Mouse (Mus musculus): Measurements from ENCODE around the gene Slc38a10. TPM values are rescaled to one million over a fixed set of nuclear protein-coding genes. Genes with fewer than 3 reads are reported as not detected.

The Slc38a10 gene
- polyA plus RNA-seq, 1 experiment from 2014 or later: 108 TPM

- H3K36me3 ChIP-seq: peaks cover 58% of the 10 kb centered on the region
- WGBS: 94% methylated on average over 9 of the region's 9 CpGs
- no peaks in the 10 kb centered on the region for H3K27me3 ChIP-seq
- peaks cover 27% of the 10 kb centered on the region for H3K4me1 ChIP-seq (replicated peaks)
- no peak for ATAC-seq (ENCODE audit: low read depth)
- H3K4me2 ChIP-seq: no peak overlapping the region
- H3K4me3 ChIP-seq: no peak overlapping the region
- H3K9ac ChIP-seq: no peak overlapping the region
- H3K27ac ChIP-seq (replicated peaks): no peak overlapping the region
- no peaks in the 10 kb centered on the region for H3K9me3 ChIP-seq
Measured at GRCm38 (mm10) chr11:120134847-120135530, 16.2 kb downstream of the Slc38a10 start.

DNA sequence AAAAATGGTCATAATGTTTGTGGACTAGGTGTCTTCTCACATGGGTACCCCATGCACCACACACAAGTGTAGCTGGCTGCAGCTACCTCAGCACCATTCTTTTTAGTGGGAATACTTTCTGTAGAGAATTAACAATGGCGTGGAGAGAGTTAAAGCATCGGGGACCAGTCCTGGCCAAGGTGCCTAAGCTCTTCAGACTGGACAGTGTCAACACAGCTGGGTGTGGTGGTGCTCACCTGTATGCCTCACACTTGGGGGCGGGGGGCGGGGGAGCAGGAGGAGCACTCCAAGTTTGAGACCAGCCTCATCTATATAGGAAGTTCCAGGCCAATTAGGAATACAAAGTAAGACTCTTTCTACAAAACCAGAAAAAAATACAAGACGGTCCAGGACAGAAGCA is 17.0 kb downstream of the Slc38a10 start:
- H3K36me3 ChIP-seq: peaks cover 59% of the 10 kb centered on the region
- H3K27ac ChIP-seq (replicated peaks): no peak overlapping the region
- WGBS: 94% methylated on average over 5 of the region's 5 CpGs
- H3K9ac ChIP-seq: no peak overlapping the region
- H3K4me1 ChIP-seq (replicated peaks): peaks cover 27% of the 10 kb centered on the region
- no peak for ATAC-seq (ENCODE audit: low read depth)
- H3K9me3 ChIP-seq: no peaks in the 10 kb centered on the region
- no peaks in the 10 kb centered on the region for H3K27me3 ChIP-seq
- H3K4me2 ChIP-seq: no peak overlapping the region
- H3K4me3 ChIP-seq: no peak overlapping the region

DNA sequence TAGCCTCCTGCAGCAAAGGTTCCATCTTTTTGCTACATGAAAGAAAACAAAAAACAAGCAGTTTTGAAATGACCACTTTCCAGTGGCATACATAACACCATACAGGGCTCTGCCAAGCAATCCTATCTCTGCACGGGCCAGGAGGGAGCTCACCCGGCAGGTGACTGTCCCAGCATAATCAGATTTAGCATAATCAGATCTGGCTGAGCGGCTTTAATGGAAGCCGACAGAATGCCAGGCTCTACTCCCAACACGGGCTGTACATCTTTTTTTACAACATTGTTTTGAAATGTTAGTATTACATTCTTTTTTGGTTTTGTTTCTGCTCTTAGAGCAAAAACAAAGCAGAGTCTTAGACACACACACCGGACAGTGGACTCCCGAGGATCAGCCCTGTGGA is 21.9 kb downstream of the Slc38a10 start:
- ATAC-seq (ENCODE audit: low read depth): no peak
- H3K27me3 ChIP-seq: no peaks in the 10 kb centered on the region
- H3K4me3 ChIP-seq: no peak overlapping the region
- H3K27ac ChIP-seq (replicated peaks): no peak overlapping the region
- H3K9ac ChIP-seq: no peak overlapping the region
- H3K4me2 ChIP-seq: no peak overlapping the region
- H3K36me3 ChIP-seq: peaks cover 86% of the 10 kb centered on the region
- WGBS: 79% methylated on average over 7 of the region's 7 CpGs
- H3K4me1 ChIP-seq (replicated peaks): no peaks in the 10 kb centered on the region
- no peaks in the 10 kb centered on the region for H3K9me3 ChIP-seq

DNA sequence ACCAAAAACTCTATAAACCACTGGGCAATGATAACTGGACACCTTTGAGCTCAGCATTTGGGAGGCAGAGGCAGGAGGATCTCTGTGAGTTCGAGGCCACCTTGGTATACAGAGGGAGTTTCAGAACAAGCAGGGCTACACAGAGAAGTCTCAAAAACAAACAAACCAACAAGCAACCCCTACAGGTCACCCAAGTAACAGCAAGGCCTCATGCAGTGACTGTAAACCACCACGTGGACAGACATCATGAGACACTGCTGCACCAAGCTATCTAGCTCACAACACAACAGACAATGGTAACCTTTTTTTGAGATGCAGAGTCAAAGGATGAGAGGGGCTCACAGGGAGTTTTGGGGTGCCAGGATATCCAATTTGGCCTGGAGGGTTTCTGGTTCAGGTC is 24.3 kb downstream of the Slc38a10 start:
- 82% methylated on average over 2 of the region's 2 CpGs for WGBS

GRCm38 (mm10) chr11:120122126-120122525 is 29.0 kb downstream of the Slc38a10 start:
- no peak for ATAC-seq (ENCODE audit: low read depth)
- Histone ChIP-seq H3K27me3 (no peaks in the 10 kb centered on the region), H3K9ac (no peak overlapping the region), H3K36me3 (peaks cover 50% of the 10 kb centered on the region), H3K4me3 (no peak overlapping the region), H3K9me3 (no peaks in the 10 kb centered on the region), H3K27ac (replicated peaks) (no peak overlapping the region), H3K4me1 (replicated peaks) (peaks cover 17% of the 10 kb centered on the region), H3K4me2 (no peak overlapping the region)
- WGBS: 83% methylated on average over 12 of the region's 12 CpGs

More for the DNA sequence above, 24.3 kb downstream of the Slc38a10 start:
- no peak overlapping the region for H3K4me2 ChIP-seq
- no peak overlapping the region for H3K4me3 ChIP-seq
- no peaks in the 10 kb centered on the region for H3K9me3 ChIP-seq
- H3K36me3 ChIP-seq: peaks cover 70% of the 10 kb centered on the region
- no peak for ATAC-seq (ENCODE audit: low read depth)
- no peaks in the 10 kb centered on the region for H3K4me1 ChIP-seq (replicated peaks)
- no peak overlapping the region for H3K9ac ChIP-seq
- H3K27me3 ChIP-seq: no peaks in the 10 kb centered on the region
- no peak overlapping the region for H3K27ac ChIP-seq (replicated peaks)

DNA sequence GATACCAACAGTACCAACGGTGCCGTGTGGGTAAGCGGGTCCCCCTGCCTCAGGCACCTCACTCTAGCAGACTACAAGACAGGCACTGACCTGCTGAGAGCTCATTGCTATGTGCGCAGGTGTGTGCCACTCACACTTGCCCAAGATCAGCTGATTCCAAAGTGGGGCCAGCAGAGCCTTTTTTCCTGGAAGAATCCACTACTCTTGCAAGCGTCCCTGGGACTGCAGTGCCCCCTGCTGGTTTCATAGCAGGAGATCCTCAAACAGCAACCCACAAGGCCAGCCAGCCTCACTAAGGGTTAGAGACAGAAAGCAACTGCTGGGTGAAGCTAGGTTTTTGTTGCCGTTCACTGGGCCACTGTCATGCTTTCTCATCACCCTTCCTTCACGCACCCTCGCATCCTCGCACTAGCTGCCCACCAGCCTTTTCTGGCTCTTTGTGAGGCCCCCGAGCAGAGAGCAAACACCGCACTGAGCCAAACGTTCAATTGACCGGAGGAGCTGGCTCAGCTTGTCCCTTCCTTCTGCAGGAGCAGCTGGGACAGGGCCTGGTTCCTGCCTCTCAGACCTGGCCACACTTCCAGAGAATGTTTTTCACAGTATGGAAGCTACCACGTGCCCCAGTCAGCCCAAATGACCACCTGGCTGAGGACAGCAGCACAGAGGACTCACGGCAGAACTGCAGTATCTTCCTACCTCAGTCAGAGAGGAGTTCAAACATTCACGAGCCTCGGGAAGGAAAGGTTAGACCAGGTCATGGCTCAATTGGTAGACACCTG is 30.3 kb downstream of the Slc38a10 start:
- Histone ChIP-seq H3K4me1 (replicated peaks) (peaks cover 17% of the 10 kb centered on the region), H3K9me3 (no peaks in the 10 kb centered on the region), H3K4me3 (no peak overlapping the region), H3K27ac (replicated peaks) (peak overlapping the region; percentile 72), H3K36me3 (peaks cover 54% of the 10 kb centered on the region), H3K4me2 (no peak overlapping the region), H3K9ac (no peak overlapping the region), H3K27me3 (no peaks in the 10 kb centered on the region)
- 82% methylated on average over 17 of the region's 17 CpGs for WGBS
- ATAC-seq (ENCODE audit: low read depth): 0 out of 2 replicates have a peak, but pooled peaks have one; percentile 40

DNA sequence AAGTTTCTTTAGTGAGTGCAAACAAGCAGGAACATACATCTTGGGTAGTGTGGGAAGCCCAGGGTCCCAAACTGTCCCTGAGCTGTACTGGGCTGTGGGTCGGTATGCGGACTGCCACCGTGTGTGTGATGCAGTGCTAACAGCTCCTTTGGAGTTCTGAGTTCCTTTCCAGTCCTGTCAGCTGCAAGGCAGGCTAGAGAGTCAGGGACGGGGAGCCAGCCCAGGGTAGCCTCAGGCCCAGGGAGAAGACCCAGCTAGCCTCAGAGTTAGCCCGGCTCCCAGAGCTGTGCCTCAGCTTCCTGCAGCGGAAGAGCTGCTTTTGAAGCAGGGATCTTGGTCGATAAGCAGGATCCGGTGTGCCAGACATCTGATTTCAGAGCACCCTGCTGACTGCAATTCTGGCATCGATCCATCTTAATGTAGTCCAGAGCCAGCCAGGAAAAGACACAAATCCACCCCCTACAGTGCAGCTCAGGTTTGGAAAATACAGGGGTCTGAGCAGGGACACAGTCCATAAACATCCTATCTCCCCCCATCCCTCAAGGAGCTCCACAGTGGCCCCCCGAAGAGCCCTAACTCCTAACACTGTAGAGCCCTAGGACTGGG is 31.1 kb downstream of the Slc38a10 start:
- H3K9ac ChIP-seq: 0 out of 2 replicates have a peak overlapping the region, but pooled peaks have one; percentile 27
- ATAC-seq (ENCODE audit: low read depth): peak; percentile 34; the same call in 1 of the 2 replicates

DNA sequence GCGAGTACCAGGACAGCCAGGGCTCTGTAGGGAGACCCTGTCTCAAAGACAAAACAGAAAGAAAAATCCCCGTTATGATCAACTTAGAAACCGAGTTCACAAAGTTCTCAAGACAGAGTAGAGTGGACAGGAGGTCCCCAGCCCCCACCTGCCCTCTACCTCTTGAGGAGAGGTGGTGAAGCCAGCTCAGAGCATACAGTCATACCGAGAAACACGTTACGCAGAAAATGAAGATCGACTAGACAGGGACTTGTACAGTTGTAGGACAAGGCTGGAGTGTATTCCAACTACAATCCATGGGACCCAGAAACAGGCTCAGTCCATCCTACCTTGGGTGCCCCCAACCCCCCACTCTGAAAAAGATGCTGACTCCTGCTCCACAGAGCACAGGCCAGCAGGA is 32.0 kb downstream of the Slc38a10 start:
- H3K27ac ChIP-seq (replicated peaks): no peak overlapping the region
- no peak overlapping the region for H3K4me2 ChIP-seq
- no peaks in the 10 kb centered on the region for H3K27me3 ChIP-seq
- WGBS: 95% methylated on average over 7 of the region's 7 CpGs
- H3K4me1 ChIP-seq (replicated peaks): peaks cover 17% of the 10 kb centered on the region
- ATAC-seq (ENCODE audit: low read depth): no peak
- H3K36me3 ChIP-seq: peaks cover 57% of the 10 kb centered on the region
- H3K9me3 ChIP-seq: no peaks in the 10 kb centered on the region
- no peak overlapping the region for H3K9ac ChIP-seq
- H3K4me3 ChIP-seq: no peak overlapping the region

More for the DNA sequence above, 31.1 kb downstream of the Slc38a10 start:
- Histone ChIP-seq H3K4me1 (replicated peaks) (peaks cover 17% of the 10 kb centered on the region), H3K36me3 (peaks cover 58% of the 10 kb centered on the region), H3K9me3 (no peaks in the 10 kb centered on the region), H3K4me3 (no peak overlapping the region), H3K4me2 (no peak overlapping the region), H3K27me3 (no peaks in the 10 kb centered on the region), H3K27ac (replicated peaks) (peak overlapping the region; percentile 72)
- WGBS: 69% methylated on average over 10 of the region's 10 CpGs

DNA sequence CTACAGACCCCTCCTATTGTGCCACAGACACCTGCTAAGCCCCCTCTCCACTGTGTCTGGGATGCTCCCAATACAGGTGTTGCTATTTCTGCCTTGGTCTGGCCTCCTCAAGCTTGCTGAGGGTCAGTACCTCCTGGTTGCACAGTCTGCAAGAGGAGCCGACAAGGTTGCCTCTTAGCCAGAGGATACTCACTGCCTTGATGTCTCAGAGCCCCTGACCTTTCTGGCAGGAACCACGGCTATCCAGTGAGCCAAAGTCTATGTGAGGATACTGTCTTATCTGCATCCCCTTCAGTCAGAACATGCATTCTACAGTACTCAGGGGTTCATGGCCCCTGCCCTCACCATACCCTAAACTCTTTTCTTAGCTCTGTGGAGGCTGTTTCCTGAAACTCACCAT is 33.5 kb downstream of the Slc38a10 start:
- Histone ChIP-seq H3K4me3 (no peak overlapping the region), H3K27me3 (no peaks in the 10 kb centered on the region), H3K9ac (no peak overlapping the region), H3K4me1 (replicated peaks) (peaks cover 21% of the 10 kb centered on the region), H3K36me3 (peaks cover 56% of the 10 kb centered on the region), H3K4me2 (no peak overlapping the region), H3K27ac (replicated peaks) (no peak overlapping the region), H3K9me3 (no peaks in the 10 kb centered on the region)
- no peak for ATAC-seq (ENCODE audit: low read depth)
- WGBS: 95% methylated on average over 2 of the region's 2 CpGs

DNA sequence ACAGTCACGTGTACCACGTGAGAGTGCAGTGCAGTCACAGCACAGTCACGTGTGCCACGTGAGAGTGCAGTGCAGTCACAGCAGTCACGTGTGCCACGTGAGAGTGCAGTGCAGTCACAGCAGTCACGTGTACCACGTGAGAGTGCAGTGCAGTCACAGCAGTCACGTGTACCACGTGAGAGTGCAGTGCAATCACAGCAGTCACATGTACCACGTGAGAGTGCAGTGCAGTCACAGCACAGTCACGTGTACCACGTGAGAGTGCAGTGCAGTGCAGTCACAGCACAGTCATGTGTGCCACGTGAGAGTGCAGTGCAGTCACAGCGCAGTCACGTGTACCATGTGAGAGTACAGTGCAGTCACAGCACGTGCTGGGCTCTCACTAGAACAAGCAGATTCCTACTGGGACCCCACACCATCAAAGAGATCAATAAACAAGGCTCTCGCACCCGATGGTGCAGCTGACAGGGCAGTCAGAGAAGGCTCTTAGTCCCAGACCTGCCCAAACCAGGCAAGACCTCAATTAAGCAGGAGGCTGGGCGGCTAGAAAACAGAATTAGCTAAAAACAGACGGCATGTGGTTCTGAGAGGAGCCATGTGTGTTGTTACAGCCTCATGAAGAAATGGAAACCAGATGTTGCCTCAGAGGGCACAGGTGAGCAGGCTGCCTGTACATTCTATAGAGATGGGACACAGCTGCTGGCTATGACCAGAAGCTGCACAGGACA is 36.5 kb downstream of the Slc38a10 start:
- H3K4me3 ChIP-seq: no peak overlapping the region
- H3K27me3 ChIP-seq: no peaks in the 10 kb centered on the region
- H3K4me2 ChIP-seq: no peak overlapping the region
- no peak overlapping the region for H3K27ac ChIP-seq (replicated peaks)
- peaks cover 19% of the 10 kb centered on the region for H3K4me1 ChIP-seq (replicated peaks)
- 91% methylated on average over 21 of the region's 21 CpGs for WGBS
- H3K9me3 ChIP-seq: no peaks in the 10 kb centered on the region
- peaks cover 54% of the 10 kb centered on the region for H3K36me3 ChIP-seq
- no peak for ATAC-seq (ENCODE audit: low read depth)
- H3K9ac ChIP-seq: no peak overlapping the region

DNA sequence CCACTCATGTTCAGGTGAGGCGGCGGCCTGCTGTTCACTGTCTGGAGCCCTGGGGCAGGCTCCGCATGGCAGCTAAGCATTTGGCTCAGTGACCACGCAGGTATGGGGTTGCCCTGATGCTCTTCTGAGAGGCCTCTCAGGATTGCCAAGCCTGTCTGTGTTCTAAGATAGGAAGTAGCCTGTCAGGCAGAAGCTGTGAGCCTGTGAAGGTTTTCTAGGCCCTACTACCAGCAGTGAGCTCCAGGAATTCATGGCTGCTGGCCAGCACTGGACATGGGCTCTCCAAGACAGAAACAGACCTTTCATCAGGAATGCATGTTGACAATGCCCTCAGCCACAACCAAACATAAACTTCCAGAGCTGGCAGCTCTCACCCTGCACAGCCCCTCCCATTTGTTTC is 39.0 kb downstream of the Slc38a10 start:
- WGBS: 92% methylated on average over 4 of the region's 4 CpGs
- H3K36me3 ChIP-seq: peaks cover 60% of the 10 kb centered on the region

More for the DNA sequence above, 39.0 kb downstream of the Slc38a10 start:
- H3K27me3 ChIP-seq: no peaks in the 10 kb centered on the region
- H3K4me2 ChIP-seq: no peak overlapping the region
- no peak overlapping the region for H3K9ac ChIP-seq
- H3K9me3 ChIP-seq: no peaks in the 10 kb centered on the region
- no peak for ATAC-seq (ENCODE audit: low read depth)
- 0 out of 2 replicates have a peak overlapping the region, but pooled peaks have one; percentile 34 for H3K27ac ChIP-seq (replicated peaks)
- peaks cover 15% of the 10 kb centered on the region for H3K4me1 ChIP-seq (replicated peaks)
- H3K4me3 ChIP-seq: no peak overlapping the region

Measured in neural tube, embryonic 13.5 days (tissue).